ENCODE assay signal across 9 mouse cellular contexts in the genomic region with DNA sequence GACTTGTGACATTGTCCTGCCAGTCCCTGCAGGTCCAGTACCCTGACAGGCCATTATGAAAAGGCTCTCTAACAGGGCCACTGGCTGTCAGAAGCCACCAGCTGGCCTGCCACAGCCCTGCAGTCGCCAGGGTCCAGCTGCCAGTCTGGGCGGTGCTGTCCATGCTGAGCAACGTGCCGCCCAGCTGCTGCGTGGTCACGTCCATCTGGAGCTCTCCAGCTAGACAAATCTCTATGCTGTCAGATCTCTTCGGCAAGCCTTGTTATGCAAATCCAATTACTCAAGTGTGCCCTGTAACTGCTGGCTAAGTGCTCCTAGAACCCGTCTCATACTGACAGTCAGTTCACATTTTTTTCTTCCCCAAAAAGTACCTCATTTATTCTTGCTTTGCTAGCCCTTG. TPM values are rescaled to one million over a fixed set of nuclear protein-coding genes. Genes with fewer than 3 reads are reported as not detected.
DNase-seq lines count a peak whose midpoint lies in the region; ATAC-seq and TF ChIP-seq lines count a peak whose summit lies in the region.
"Had no signal": no experiment of that assay in that cellular context is flagged by ENCODE, and none has a peak within 500 bp of the region (broad histone marks: within the 10 kb centered on the region; RNA-seq: fewer than 3 reads in every experiment).

No protein-coding gene starts in this region.

- no peak overlapping the region for H3K4me3 ChIP-seq in forebrain, embryonic 12.5 days (replicated peaks)
- no peak overlapping the region for H3K4me3 ChIP-seq in stomach, postnatal 0 days (ENCODE audit: low read depth, low read length)
- H3K4me3 ChIP-seq: heart, embryonic 13.5 days had no signal

- peak; percentile 79 for ATAC-seq in forebrain, embryonic 12.5 days (ENCODE audit: low FRiP score)
- no peak; the same call in 1 of the 2 replicates for ATAC-seq in stomach, postnatal 0 days (ENCODE audit: low FRiP score, low TSS enrichment)

- no peak for TF ChIP-seq CTCF in stomach, postnatal 0 days (IDR thresholded peaks at IDR 0.05; ENCODE audit: low read depth)

- H3K27me3 ChIP-seq in forebrain, embryonic 12.5 days = no peaks in the 10 kb centered on the region
- no peaks in the 10 kb centered on the region for H3K27me3 ChIP-seq in stomach, postnatal 0 days (ENCODE audit: control insufficient read depth, insufficient read depth, low read length)
- H3K27me3 ChIP-seq: heart, embryonic 13.5 days had no signal

- peak overlapping the region; percentile 59; the same call in 1 of the 2 replicates for H3K27ac ChIP-seq in forebrain, embryonic 12.5 days
- H3K27ac ChIP-seq in stomach, postnatal 0 days (replicated peaks) = no peak overlapping the region
- H3K27ac ChIP-seq: heart, embryonic 13.5 days had no signal

- DNase-seq in ovary, postnatal 36 days (ENCODE audit: low spot score) = peak; percentile 10
- DNase-seq in ovary, postnatal 14 days (ENCODE audit: low spot score) = no peak
- peak; percentile 30 to 58 for DNase-seq in heart, postnatal 14 days
- peak; percentile 42 for DNase-seq in layer of hippocampus, adult 9-11 months
- peak; percentile 75 for DNase-seq in mesoderm, embryonic 11.5 days (ENCODE audit: low read depth, low spot score)
- DNase-seq in stomach, postnatal 0 days (ENCODE audit: low spot score) = peak; percentile 36
- no peak for DNase-seq in urinary bladder, postnatal 14 days (ENCODE audit: low spot score)

- H3K4me1 ChIP-seq in forebrain, embryonic 12.5 days = peaks cover 9% of the 10 kb centered on the region
- no peaks in the 10 kb centered on the region for H3K4me1 ChIP-seq in stomach, postnatal 0 days (replicated peaks; ENCODE audit: control insufficient read depth, insufficient read depth)

- no peaks in the 10 kb centered on the region for H3K36me3 ChIP-seq in forebrain, embryonic 12.5 days (replicated peaks)
- no peaks in the 10 kb centered on the region for H3K36me3 ChIP-seq in stomach, postnatal 0 days (ENCODE audit: control insufficient read depth, insufficient read depth, low read length)

- no peaks in the 10 kb centered on the region for H3K9me3 ChIP-seq in forebrain, embryonic 12.5 days
- no peaks in the 10 kb centered on the region for H3K9me3 ChIP-seq in stomach, postnatal 0 days (ENCODE audit: control insufficient read depth, low read length)
- H3K9me3 ChIP-seq: heart, embryonic 13.5 days had no signal

- H3K9ac ChIP-seq in forebrain, embryonic 12.5 days = no peak overlapping the region
- no peak overlapping the region for H3K9ac ChIP-seq in stomach, postnatal 0 days (ENCODE audit: low read length)
- H3K9ac ChIP-seq: heart, embryonic 13.5 days had no signal

- WGBS in forebrain, embryonic 12.5 days = 11% methylated on average over 8 of the region's 8 CpGs
- WGBS in stomach, postnatal 0 days = 32% methylated on average over 8 of the region's 8 CpGs

- intact Hi-C loops in heart, postnatal 14 days (cut with DNase I) = no loop called here

- TF ChIP-seq EP300 in stomach, postnatal 0 days (optimal IDR thresholded peaks at IDR 0.05) = no peak

- peak overlapping the region; percentile 13; the same call in 1 of the 2 replicates for H3K4me2 ChIP-seq in forebrain, embryonic 12.5 days
- no peak overlapping the region for H3K4me2 ChIP-seq in stomach, postnatal 0 days (replicated peaks; ENCODE audit: low read depth)
- H3K4me2 ChIP-seq: heart, embryonic 13.5 days had no signal

RNA-seq across cellular contexts. Expression of gene Hibadh, which starts 55.8 kb away (rescaled TPM):
- polyA plus RNA-seq in forebrain, embryonic 12.5 days (2016; fragmentation: Nextera tagmentation; extraction: Ambion mirVana) = 58.6 and 58.7 TPM in 2 replicates
- total RNA-seq in heart, postnatal 14 days (2021) = 100 to 1,000 TPM; 188 to 192 TPM
- polyA plus RNA-seq in stomach, postnatal 0 days (2015; fragmentation: Nextera tagmentation; extraction: Ambion mirVana) = 102 and 107 TPM in 2 replicates

Comparison
In these comparisons a context has a peak if more than half of its experiments do, and no peak if none do; other contexts are left out.
1. DNase-seq: peak in ovary, postnatal 36 days (single experiment), heart, postnatal 14 days (2 of 2), layer of hippocampus, adult 9-11 months (single experiment), mesoderm, embryonic 11.5 days (single experiment) and stomach, postnatal 0 days (single experiment); none in ovary, postnatal 14 days (single experiment) and urinary bladder, postnatal 14 days (single experiment).